Mouse (Mus musculus) liver, postnatal 0 days (tissue): ENCODE measurements at regions not wholly inside any gene's neighbourhood (a gene's known extent, or its start where the extent isn't known, plus 50 kb on each side); places are given as distances from the start of the nearest gene placed in this dataset.
A peak's percentile ranks its signal among the peaks of the same experiment; 100 is the strongest.

ENCODE experiments used
- ATAC-seq: fragments of 200-750 bp; cut with Nextera tagmentation; 2 replicates; pipeline ENCODE4 v1.8.0; 2017; ENCODE audit warnings: mild to moderate bottlenecking, moderate library complexity
- DNase-seq: peaks from one replicate; pipeline ENCODE4 v3.0.0-alpha.2; 2016
- H3K27ac ChIP-seq: fragments of 300-500 bp; sonication (generic); 2 replicates; pipeline ENCODE4 v1.5.1; 2014; ENCODE audit warnings: antibody characterized with exemption, moderate library complexity, mild to moderate bottlenecking, low read depth
- H3K27me3 ChIP-seq: fragments of 300-500 bp; sonication (generic); 2 replicates; pipeline ENCODE4 v1.6.1; 2014; ENCODE audit warnings: low read length, control low read depth, mixed read lengths; ENCODE audit not compliant: insufficient read depth
- H3K36me3 ChIP-seq: fragments of 300-500 bp; sonication (generic); replicated peaks from 2 replicates; pipeline ENCODE4 v1.6.1; 2014; ENCODE audit warnings: mild to moderate bottlenecking, control low read depth, low read length, moderate library complexity, mixed read lengths; ENCODE audit not compliant: insufficient read depth
- H3K4me1 ChIP-seq: fragments of 300-500 bp; sonication (generic); 2 replicates; pipeline ENCODE4 v1.6.1; 2014; ENCODE audit warnings: antibody characterized with exemption, mild to moderate bottlenecking, control low read depth; ENCODE audit not compliant: insufficient read depth
- H3K4me2 ChIP-seq: fragments of 300-500 bp; sonication (generic); 2 replicates; pipeline ENCODE4 v1.6.1; 2014; ENCODE audit warnings: low read depth, mild to moderate bottlenecking, low read length, moderate library complexity, mixed read lengths
- H3K4me3 ChIP-seq: fragments of 300-500 bp; sonication (generic); 2 replicates; pipeline ENCODE4 v1.5.1; 2014; ENCODE audit warnings: low read depth, low read length
- H3K9ac ChIP-seq: fragments of 300-500 bp; sonication (generic); replicated peaks from 2 replicates; pipeline ENCODE4 v1.6.1; 2014; ENCODE audit warnings: mild to moderate bottlenecking, moderate library complexity
- H3K9me3 ChIP-seq: fragments of 300-500 bp; sonication (generic); 2 replicates; pipeline ENCODE4 v1.6.1; 2016; ENCODE audit warnings: mild to moderate bottlenecking, control low read depth, low read length, mixed read lengths
- CTCF ChIP-seq: sonication (generic); IDR thresholded peaks from 2 replicates; pipeline ENCODE4 v1.5.1; 2016; ENCODE audit warnings: antibody characterized with exemption, low read depth
- EP300 ChIP-seq: IDR thresholded peaks from 2 replicates; pipeline ENCODE4 v1.6.1; 2016; ENCODE audit warnings: antibody characterized with exemption, low read depth, mild to moderate bottlenecking
- WGBS: fragments of 180-500 bp; shearing (Covaris S2); extraction: QIAGEN DNeasy Blood & Tissue Kit; methylation state at CpG from one replicate; pipeline ENCODE4 v1.1.7; 2014; ENCODE audit not compliant: insufficient replicate concordance; 5-methylcytosine and 5-hydroxymethylcytosine counted together

GRCm38 (mm10) chr2:64860113-64860512, 164.7 kb downstream of the Grb14 start:
- no peak overlapping the region for H3K9ac ChIP-seq
- H3K4me1 ChIP-seq: peaks cover 3% of the 10 kb centered on the region; the same call in 1 of the 2 replicates
- no peak for ATAC-seq
- H3K4me2 ChIP-seq: no peak overlapping the region
- 81% methylated on average over 2 of the region's 2 CpGs for WGBS
- no peaks in the 10 kb centered on the region for H3K27me3 ChIP-seq
- no peak overlapping the region for H3K27ac ChIP-seq
- no peak for DNase-seq
- H3K36me3 ChIP-seq: no peaks in the 10 kb centered on the region
- no peaks in the 10 kb centered on the region for H3K9me3 ChIP-seq
- no peak overlapping the region for H3K4me3 ChIP-seq
- TF ChIP-seq CTCF (no peak), EP300 (no peak)

GRCm38 (mm10) chr2:64853918-64854317, 170.9 kb downstream of the Grb14 start:
- Histone ChIP-seq H3K27me3 (no peaks in the 10 kb centered on the region), H3K4me1 (no peaks in the 10 kb centered on the region), H3K4me3 (no peak overlapping the region), H3K27ac (no peak overlapping the region), H3K36me3 (no peaks in the 10 kb centered on the region), H3K4me2 (no peak overlapping the region), H3K9ac (no peak overlapping the region), H3K9me3 (no peaks in the 10 kb centered on the region)
- DNase-seq (peak; percentile 69), ATAC-seq (no peak)
- WGBS: 15% methylated on average over 7 of the region's 7 CpGs
- peak; percentile 79 for TF ChIP-seq CTCF
- TF ChIP-seq EP300: no peak

- Histone ChIP-seq H3K4me2 (no peak overlapping the region), H3K27me3 (no peaks in the 10 kb centered on the region), H3K9ac (no peak overlapping the region), H3K4me1 (no peaks in the 10 kb centered on the region), H3K36me3 (no peaks in the 10 kb centered on the region), H3K9me3 (no peaks in the 10 kb centered on the region), H3K27ac (no peak overlapping the region), H3K4me3 (no peak overlapping the region)
- TF ChIP-seq CTCF (no peak), EP300 (no peak)
- ATAC-seq (no peak), DNase-seq (no peak)
- WGBS: 65% methylated on average over 5 of the region's 5 CpGs
Observed at GRCm38 (mm10) chr2:64852913-64853312, 171.9 kb downstream of the Grb14 start.

- no peak for DNase-seq
- no peak overlapping the region for H3K9ac ChIP-seq
- H3K36me3 ChIP-seq: no peaks in the 10 kb centered on the region
- TF ChIP-seq EP300: no peak
- no peak for TF ChIP-seq CTCF
- no peaks in the 10 kb centered on the region for H3K9me3 ChIP-seq
- ATAC-seq: no peak
- 66% methylated on average over 4 of the region's 4 CpGs for WGBS
- H3K4me1 ChIP-seq: no peaks in the 10 kb centered on the region
- H3K27me3 ChIP-seq: no peaks in the 10 kb centered on the region
- H3K27ac ChIP-seq: no peak overlapping the region
- no peak overlapping the region for H3K4me3 ChIP-seq
- no peak overlapping the region for H3K4me2 ChIP-seq
Observed at GRCm38 (mm10) chr2:64851096-64851495, 173.7 kb downstream of the Grb14 start.

DNA sequence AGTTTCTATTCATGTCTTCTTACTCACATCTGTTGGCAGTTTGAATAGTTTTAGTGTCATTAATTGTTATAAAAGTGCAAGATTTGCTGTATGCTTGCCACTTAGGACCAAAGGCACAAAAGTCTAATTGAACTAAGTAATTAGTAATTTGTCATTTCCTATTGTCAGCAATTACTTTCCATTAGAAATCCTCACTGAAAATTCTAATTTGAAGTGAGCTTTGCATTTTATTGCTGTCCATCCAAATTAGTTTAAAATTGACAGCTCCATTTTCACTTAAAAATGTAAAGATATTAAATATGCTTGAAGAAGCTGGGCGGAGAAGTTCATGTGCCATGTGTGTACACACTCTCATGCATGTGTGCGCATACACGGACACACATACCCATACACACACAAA, 174.1 kb downstream of the Grb14 start:
- WGBS: 78% methylated on average over 3 of the region's 3 CpGs
- H3K9me3 ChIP-seq: no peaks in the 10 kb centered on the region
- H3K4me3 ChIP-seq: no peak overlapping the region
- no peak overlapping the region for H3K9ac ChIP-seq
- H3K27me3 ChIP-seq: no peaks in the 10 kb centered on the region
- TF ChIP-seq EP300 (no peak), CTCF (no peak)
- ATAC-seq (no peak), DNase-seq (no peak)
- H3K27ac ChIP-seq: no peak overlapping the region
- H3K4me1 ChIP-seq: no peaks in the 10 kb centered on the region
- no peaks in the 10 kb centered on the region for H3K36me3 ChIP-seq
- H3K4me2 ChIP-seq: no peak overlapping the region

DNA sequence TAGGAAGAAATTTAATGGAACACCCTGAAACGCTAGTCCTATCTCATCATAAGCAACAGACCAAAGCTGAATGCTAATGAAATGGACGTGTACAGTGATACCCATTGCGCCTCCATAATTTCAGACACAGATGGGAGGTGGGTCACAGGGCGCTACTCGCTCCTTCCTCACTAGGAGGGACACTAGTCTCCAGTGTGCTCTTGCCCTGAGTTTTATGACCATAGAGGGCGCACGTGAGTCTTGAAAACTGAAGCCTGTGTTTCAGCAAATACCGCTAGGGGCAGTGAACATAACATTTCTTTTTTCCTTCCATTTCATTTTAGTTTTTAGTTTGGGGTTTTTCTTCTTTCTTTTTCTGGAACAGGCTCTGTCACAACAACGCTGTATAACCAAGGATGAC, 200.3 kb downstream of the Grb14 start:
- no peak for TF ChIP-seq EP300
- no peak for TF ChIP-seq CTCF
- H3K4me2 ChIP-seq: no peak overlapping the region
- DNase-seq (no peak), ATAC-seq (no peak)
- H3K9ac ChIP-seq: no peak overlapping the region
- H3K27me3 ChIP-seq: no peaks in the 10 kb centered on the region
- H3K9me3 ChIP-seq: no peaks in the 10 kb centered on the region
- H3K4me3 ChIP-seq: no peak overlapping the region
- no peaks in the 10 kb centered on the region for H3K4me1 ChIP-seq
- no peak overlapping the region for H3K27ac ChIP-seq
- WGBS: 75% methylated on average over 9 of the region's 9 CpGs
- H3K36me3 ChIP-seq: no peaks in the 10 kb centered on the region

DNA sequence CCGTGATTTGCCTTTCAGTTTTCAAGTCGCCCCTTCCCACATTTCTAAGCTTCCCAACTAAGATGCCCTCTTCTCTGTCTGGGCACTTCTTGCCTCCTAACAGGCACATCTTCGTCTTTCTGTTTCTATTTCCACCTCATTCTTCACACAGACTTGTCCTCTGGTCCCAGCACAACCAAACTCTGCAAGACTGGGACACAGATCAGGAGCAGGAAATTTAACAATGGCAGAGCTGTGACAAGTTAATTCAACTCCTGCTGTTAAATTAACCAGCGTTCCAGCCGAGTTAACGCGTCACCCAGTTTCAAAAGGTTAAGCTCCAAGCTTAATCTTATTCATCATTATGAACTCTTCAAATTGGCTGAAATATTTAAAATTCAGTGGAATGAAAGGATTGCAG, 200.9 kb downstream of the Grb14 start:
- Histone ChIP-seq H3K4me1 (no peaks in the 10 kb centered on the region), H3K4me3 (no peak overlapping the region), H3K27me3 (no peaks in the 10 kb centered on the region), H3K27ac (no peak overlapping the region), H3K9me3 (no peaks in the 10 kb centered on the region), H3K4me2 (no peak overlapping the region), H3K9ac (no peak overlapping the region), H3K36me3 (no peaks in the 10 kb centered on the region)
- ATAC-seq (no peak), DNase-seq (no peak)
- TF ChIP-seq EP300: no peak
- TF ChIP-seq CTCF: no peak
- WGBS: 74% methylated on average over 7 of the region's 7 CpGs
